Mouse (Mus musculus) kidney, adult 11 months (tissue): Measurements from ENCODE around the gene Apol9a.
"Not testable (repeated sequence)": the region's sequence is repeated elsewhere in the genome, so short reads cannot be mapped to it uniquely, and the experiment has no call there.

ENCODE experiments used
- DNase-seq: peaks from one replicate; pipeline ENCODE4 v3.0.0; 2022

The Apol9a gene

GRCm38 (mm10) chr15:77411035-77411434 is at the start of gene Apol9a:
TSS of gene Apol9a (minus strand) at chr15:77411135.
- DNase-seq: not testable (repeated sequence)

DNA sequence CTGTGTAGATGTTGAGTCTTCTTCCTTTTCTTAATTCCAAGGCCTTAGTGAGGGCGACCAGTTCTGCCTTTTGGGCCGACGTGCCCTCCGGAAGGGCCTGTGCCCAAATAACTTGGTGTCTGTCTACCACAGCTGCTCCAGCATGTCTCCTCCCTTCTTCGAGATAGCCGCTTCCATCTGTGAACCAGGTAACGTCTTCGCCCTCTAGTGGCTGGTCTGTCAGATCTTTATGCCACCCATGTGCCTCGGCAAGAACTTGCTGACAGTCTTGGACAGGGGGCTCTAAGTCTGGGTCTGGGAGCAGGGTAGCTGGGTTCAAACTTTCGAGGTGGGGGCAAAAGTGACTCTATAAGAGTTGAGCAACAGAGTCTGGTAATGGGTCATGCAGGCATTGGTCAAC is 39.0 kb upstream of the Apol9a start:
- not testable (repeated sequence) for DNase-seq

DNA sequence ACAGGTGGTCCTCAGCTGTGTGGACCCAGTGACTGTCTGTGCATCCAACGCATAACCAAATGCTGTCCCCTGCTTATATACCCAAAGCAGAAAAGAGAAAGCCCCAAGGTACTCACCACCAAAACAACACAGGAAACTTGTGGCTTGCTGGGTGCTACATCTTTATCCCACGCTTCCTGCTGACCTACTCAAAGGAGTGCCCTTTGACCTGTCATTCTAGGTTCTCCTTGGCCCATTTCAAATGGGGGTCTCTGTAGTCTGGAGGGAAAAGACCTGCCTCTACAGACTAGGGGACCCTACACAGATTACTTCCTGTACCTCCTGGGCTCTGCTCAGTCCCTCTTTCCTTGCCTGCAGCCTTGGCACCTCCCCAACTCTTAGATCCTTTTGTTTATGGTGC is 36.5 kb upstream of the Apol9a start, which contains the start of gene Apol7b:
TSS of gene Apol7b (minus strand) at position 101 of the 400 bp plus-strand sequence.
- DNase-seq: not testable (repeated sequence)

- DNase-seq: not testable (repeated sequence)
Observed at GRCm38 (mm10) chr15:77445668-77446067, 34.7 kb upstream of the Apol9a start.

DNA sequence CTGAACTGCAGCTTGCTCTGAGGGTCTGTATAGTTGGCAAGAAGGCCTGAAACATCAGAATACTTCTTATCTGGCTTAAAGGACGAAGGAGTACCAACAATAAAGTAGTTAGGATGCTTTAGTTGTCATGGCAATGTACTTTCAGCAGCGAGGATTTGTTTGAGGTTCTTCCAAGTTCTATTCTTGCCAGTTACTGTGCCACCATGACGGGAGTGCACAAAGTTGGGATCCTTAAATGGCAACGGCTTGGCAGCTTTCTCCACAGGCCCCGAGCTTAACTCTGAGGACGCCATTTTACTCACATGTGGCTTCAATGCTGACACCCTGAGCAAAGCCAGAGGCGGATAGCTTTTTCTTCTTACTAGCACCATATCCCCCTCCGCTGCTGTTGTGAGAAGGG is 33.8 kb upstream of the Apol9a start:
- not testable (repeated sequence) for DNase-seq

GRCm38 (mm10) chr15:77428690-77429448 is 17.9 kb upstream of the Apol9a start:
- DNase-seq: not testable (repeated sequence)

DNA sequence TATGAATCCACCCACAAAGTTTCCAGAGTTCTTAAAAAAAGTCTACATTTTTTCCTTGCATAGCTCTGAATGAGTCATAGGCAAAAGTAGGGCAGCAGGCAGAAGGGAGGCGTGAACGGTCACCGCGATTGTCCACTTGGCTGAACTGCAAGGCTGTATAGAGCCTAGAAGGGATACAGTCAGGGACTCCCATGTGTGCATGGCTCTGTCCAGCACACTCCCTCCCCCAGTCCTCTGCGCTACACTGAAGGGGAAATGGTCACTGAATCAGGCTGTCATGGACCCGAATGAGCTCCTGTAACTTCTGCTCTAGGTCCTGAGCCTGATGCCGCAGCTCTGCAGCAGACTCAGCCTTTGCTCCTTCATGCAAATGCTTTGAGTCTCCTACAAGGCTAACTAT is 12.0 kb upstream of the Apol9a start:
- DNase-seq: not testable (repeated sequence)

GRCm38 (mm10) chr15:77419657-77420056 is 8.7 kb upstream of the Apol9a start:
- DNase-seq: not testable (repeated sequence)

- DNase-seq: not testable (repeated sequence)
Observed at GRCm38 (mm10) chr15:77416655-77417333, 5.9 kb upstream of the Apol9a start.

DNA sequence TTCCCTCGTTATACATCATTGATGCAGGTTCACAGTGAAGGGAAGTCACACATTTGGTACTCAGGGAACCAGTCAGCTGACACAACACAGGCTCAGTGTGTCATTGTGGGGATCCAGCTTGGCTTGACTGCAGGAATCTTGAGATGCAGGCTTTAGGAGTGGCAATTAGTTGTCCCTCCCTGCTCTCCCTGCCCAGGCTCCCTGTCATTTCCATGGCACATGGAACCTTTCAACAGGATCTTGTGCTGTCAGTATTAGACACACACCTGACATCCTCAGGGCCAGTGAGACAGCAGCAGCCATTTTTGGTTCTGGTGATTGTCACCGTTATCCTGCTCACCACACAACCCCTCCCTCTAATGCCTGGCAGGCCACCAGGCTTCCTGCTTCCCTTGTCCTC is 4.7 kb upstream of the Apol9a start:
- DNase-seq: not testable (repeated sequence)

GRCm38 (mm10) chr15:77412695-77413094 is 1.8 kb upstream of the Apol9a start:
- DNase-seq: not testable (repeated sequence)

GRCm38 (mm10) chr15:77406370-77406769 is 4.6 kb downstream of the Apol9a start:
- DNase-seq: not testable (repeated sequence)

GRCm38 (mm10) chr15:77399027-77399426 is 11.9 kb downstream of the Apol9a start, which contains the start of gene Apol7a:
TSS of gene Apol7a (minus strand) at chr15:77399110.
- DNase-seq: not testable (repeated sequence)

- DNase-seq: not testable (repeated sequence)
Observed at GRCm38 (mm10) chr15:77397450-77398132, 13.3 kb downstream of the Apol9a start.

- not testable (repeated sequence) for DNase-seq
Observed at GRCm38 (mm10) chr15:77393832-77394231, 17.1 kb downstream of the Apol9a start.

DNA sequence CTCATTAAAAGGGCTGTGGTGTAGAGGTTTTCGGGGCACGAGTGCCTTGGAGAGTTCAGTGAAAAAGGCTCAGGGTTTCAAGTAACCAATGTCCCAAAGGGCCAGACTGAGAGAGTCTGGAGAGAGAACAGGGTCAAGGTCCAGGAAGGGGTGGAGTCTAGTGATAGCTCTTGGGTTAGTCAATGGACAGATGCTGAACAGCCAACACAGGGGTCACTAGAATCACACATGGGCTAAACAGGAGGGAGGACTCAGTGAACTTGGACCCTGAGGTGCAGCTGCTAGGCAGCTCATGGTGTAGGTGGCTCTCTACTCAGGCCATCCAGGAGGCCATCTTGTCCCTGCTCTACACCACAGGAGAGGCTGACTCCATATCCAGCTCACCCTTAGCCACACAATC is 23.5 kb downstream of the Apol9a start:
- DNase-seq: peak; percentile 71

GRCm38 (mm10) chr15:77384340-77385030 is 26.4 kb downstream of the Apol9a start:
- no peak for DNase-seq

GRCm38 (mm10) chr15:77382880-77383279 is 28.1 kb downstream of the Apol9a start:
- no peak for DNase-seq

DNA sequence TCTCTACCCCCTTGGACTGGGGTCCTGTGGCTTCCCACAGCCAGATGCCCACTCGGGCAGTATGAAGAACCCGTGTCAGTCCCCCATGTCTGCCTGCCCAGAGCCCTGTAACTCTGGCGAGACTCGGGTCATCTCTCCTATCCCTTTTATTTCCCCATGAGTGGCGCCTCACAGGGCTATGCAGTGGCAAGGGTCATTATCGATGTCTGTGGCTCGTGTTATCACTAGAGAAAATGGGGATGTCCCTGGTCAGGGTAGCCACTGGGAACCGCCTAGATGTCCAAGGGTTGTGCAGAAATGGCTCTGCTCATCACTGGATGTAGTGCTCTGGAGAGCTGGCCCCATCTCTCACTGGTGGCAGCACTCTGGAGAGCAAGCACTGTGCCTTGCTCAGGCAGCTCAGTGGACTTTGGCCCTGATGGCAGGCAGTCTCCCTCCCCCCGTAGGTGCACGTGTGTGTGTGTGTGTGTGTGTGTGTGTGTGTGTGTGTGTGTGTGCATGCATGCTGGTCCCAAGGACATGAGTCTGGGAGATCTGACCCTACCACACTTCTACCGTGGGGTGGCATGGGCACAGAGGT is 28.6 kb downstream of the Apol9a start:
- DNase-seq: no peak

DNA sequence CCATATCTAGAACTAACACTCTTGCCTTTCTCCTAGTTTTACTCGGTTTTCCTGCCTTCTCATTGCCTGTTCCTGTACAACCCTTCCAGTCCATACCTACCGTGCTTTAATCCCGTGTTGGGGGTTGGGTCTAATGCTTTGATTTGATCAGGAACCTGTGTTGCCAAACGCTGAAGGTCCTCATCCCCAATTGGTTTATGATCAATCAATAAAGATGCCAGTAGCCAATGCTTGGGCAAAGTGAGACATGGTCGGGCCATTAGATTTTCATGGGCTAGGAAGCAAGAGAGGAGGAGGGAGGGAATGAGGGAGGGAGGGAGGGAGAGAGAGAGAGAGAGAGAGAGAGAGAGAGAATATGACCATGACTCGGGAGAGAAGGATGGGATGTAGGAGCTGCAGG is 29.5 kb downstream of the Apol9a start:
- no peak for DNase-seq

GRCm38 (mm10) chr15:77379921-77380320 is 31.0 kb downstream of the Apol9a start:
- no peak for DNase-seq

GRCm38 (mm10) chr15:77377419-77377818 is 33.5 kb downstream of the Apol9a start:
- no peak for DNase-seq
